In the genomic region with DNA sequence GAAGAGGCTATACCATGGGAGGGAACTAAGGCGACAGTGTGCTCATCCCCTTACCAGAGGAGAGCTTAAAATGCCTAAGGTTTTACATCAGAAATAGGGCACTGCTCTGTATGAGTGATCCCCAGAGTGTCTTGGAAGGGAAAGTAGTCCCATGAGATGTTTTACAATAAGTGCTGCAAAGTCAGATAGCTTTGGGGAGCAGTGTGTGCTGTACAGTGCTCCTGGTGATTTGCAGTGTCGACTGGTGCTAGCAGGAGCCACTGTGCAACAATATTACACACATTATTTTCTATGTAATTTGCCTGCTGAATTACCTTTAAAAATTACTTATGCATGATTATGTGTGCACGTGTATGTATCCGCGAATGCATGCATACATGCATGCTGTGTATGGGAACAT, we compare ENCODE assay signal across 24 mouse cellular contexts.
"Had no signal": no experiment of that assay in that cellular context is flagged by ENCODE, and none has a peak within 500 bp of the region (broad histone marks: within the 10 kb centered on the region; RNA-seq: fewer than 3 reads in every experiment).

No protein-coding gene starts in this region.

- H3K4me3 ChIP-seq: heart, adult 2 months; heart, embryonic 13.5 days; heart, embryonic 15.5 days; hindbrain, embryonic 13.5 days; intestine, embryonic 15.5 days; layer of hippocampus, adult 2 months; left cerebral cortex, adult 2 months; limb, embryonic 10.5 days; limb, embryonic 12.5 days had no signal

- H3K4me2 ChIP-seq: heart, embryonic 11.5 days; heart, embryonic 13.5 days; heart, embryonic 15.5 days; hindbrain, embryonic 13.5 days; intestine, embryonic 15.5 days; limb, embryonic 12.5 days; liver, embryonic 11.5 days had no signal

- H3K36me3 ChIP-seq: heart, embryonic 13.5 days; heart, embryonic 15.5 days; hindbrain, embryonic 13.5 days; intestine, embryonic 15.5 days; limb, embryonic 10.5 days; limb, embryonic 12.5 days had no signal

- H3K4me1 ChIP-seq: heart, embryonic 15.5 days; hindbrain, embryonic 13.5 days; intestine, embryonic 15.5 days; limb, embryonic 10.5 days; limb, embryonic 12.5 days had no signal

- H3K9ac ChIP-seq: heart, embryonic 13.5 days; heart, embryonic 15.5 days; hindbrain, embryonic 13.5 days; intestine, embryonic 15.5 days; limb, embryonic 12.5 days had no signal

- DNase-seq: gastrocnemius, postnatal 14 days; gastrocnemius, postnatal 36 days; heart, adult 11 months; heart, adult 2 months; heart, postnatal 4 days; kidney, adult 18-20 months; kidney, adult 8-10 months; kidney, postnatal 10 days; kidney, postnatal 25 days; kidney, postnatal 4 days; liver had no signal

- H3K9me3 ChIP-seq: heart, embryonic 13.5 days; heart, embryonic 15.5 days; hindbrain, embryonic 13.5 days; intestine, embryonic 15.5 days; limb, embryonic 10.5 days; limb, embryonic 12.5 days had no signal

- H3K27ac ChIP-seq: heart, adult 2 months; heart, embryonic 13.5 days; heart, embryonic 15.5 days; hindbrain, embryonic 13.5 days; intestine, embryonic 15.5 days; layer of hippocampus, adult 2 months; left cerebral cortex, adult 2 months; limb, embryonic 10.5 days; limb, embryonic 12.5 days had no signal

- ATAC-seq: hindbrain, embryonic 16.5 days; inflammation-experienced regulatory T-cells, adult 6 months; intestine, embryonic 15.5 days; intestine, postnatal 0 days had no signal

- H3K27me3 ChIP-seq: heart, embryonic 13.5 days; heart, embryonic 15.5 days; hindbrain, embryonic 13.5 days; intestine, embryonic 15.5 days; limb, embryonic 12.5 days had no signal
